Mouse (Mus musculus) spleen, adult 2 months (tissue): ENCODE measurements around the gene Grcc10. TPM values are rescaled to one million over a fixed set of nuclear protein-coding genes. Genes with fewer than 3 reads are reported as not detected.
A peak's percentile ranks its signal among the peaks of the same experiment; 100 is the strongest.

Source experiments
- DNase-seq, 2 experiments: peaks; one replicate each; pipeline versions ENCODE4 v3.0.0 to v3.0.0-alpha.2; 2012 to 2021; ENCODE audit warnings: low spot score in 2 of 2, low read depth in 1 of 2
- H3K27ac ChIP-seq: fragments of 200-500 bp; 2 replicates; pipeline ENCODE4 v1.5.1; 2012; ENCODE audit warnings: low read length, inconsistent platforms; ENCODE audit not compliant: insufficient read depth
- H3K27me3 ChIP-seq: fragments of 200-500 bp; 2 replicates; pipeline ENCODE4 v1.6.1; 2012; ENCODE audit warnings: mild to moderate bottlenecking, moderate library complexity, low read length, inconsistent platforms; ENCODE audit not compliant: control insufficient read depth, insufficient read depth
- H3K36me3 ChIP-seq: fragments of 200-500 bp; 2 replicates; pipeline ENCODE4 v1.6.1; 2012; ENCODE audit warnings: mild to moderate bottlenecking, low read length, inconsistent platforms; ENCODE audit not compliant: control insufficient read depth, insufficient read depth
- H3K4me1 ChIP-seq: fragments of 200-500 bp; 2 replicates; pipeline ENCODE4 v1.6.1; 2011; ENCODE audit warnings: inconsistent platforms; ENCODE audit not compliant: control insufficient read depth, insufficient read depth, insufficient read length
- H3K4me3 ChIP-seq: fragments of 200-500 bp; 2 replicates; pipeline ENCODE4 v1.5.1; 2011; ENCODE audit warnings: mild to moderate bottlenecking, inconsistent platforms; ENCODE audit not compliant: insufficient read depth, insufficient read length; ENCODE audit errors: extremely low read depth
- CTCF ChIP-seq: fragments of 200-500 bp; IDR thresholded peaks from 2 replicates; pipeline ENCODE4 v1.5.1; 2011; ENCODE audit warnings: mild to moderate bottlenecking, inconsistent platforms; ENCODE audit not compliant: insufficient read depth, insufficient read length, insufficient replicate concordance; ENCODE audit errors: extremely low read depth
- POLR2A ChIP-seq: fragments of 200-500 bp; IDR thresholded peaks from 2 replicates; pipeline ENCODE4 v1.6.1; 2011; ENCODE audit warnings: low read depth, low read length, inconsistent platforms
- WGBS: fragments of 180-500 bp; shearing (Covaris S2); methylation state at CpG from one replicate; pipeline ENCODE4 v1.1.7; 2018; 5-methylcytosine and 5-hydroxymethylcytosine counted together
- polyA plus RNA-seq: library from polyadenylated mRNA; depleted of rRNA; stranded (reverse); fragments of >200 nt; gene quantifications from 2 replicates; pipeline ENCODE4 v1.2.3, GENCODE M21; 2012

Gene Grcc10
- polyA plus RNA-seq, 1 experiment: 209 TPM

GRCm38 (mm10) chr6:124780917-124781316 is 39.7 kb upstream of the Grcc10 start:
- no peak for DNase-seq
- H3K4me1 ChIP-seq: peaks cover 12% of the 10 kb centered on the region; the same call in 1 of the 2 replicates
- WGBS: 77% methylated on average over 7 of the region's 7 CpGs
- no peaks in the 10 kb centered on the region for H3K27me3 ChIP-seq
- H3K4me3 ChIP-seq: no peak overlapping the region
- no peak overlapping the region for H3K27ac ChIP-seq
- no peak for TF ChIP-seq POLR2A
- TF ChIP-seq CTCF: no peak
- H3K36me3 ChIP-seq: no peaks in the 10 kb centered on the region

DNA sequence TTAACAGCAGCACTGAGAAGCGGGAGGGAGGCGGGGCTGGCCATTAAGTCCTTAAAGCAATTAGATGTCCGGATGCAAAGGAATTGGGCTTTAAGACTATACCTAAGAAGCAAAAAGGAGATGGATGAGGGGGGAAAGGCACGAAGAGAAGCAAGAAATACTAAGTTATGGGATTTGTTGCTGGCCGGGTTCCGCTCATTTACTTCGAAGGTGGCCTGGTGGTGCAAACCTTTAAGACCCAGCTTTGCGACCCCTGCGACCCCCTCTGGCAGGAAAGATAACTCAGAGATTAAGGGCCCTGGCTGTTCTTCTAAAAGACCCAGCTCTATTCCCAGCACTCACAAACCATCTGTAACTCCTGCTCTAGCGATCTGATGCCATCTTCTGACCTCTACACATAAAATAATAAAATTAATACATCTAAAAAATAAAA is 38.8 kb upstream of the Grcc10 start:
- peaks cover 12% of the 10 kb centered on the region; the same call in 1 of the 2 replicates for H3K4me1 ChIP-seq
- TF ChIP-seq CTCF: no peak
- no peak for TF ChIP-seq POLR2A
- H3K27ac ChIP-seq: no peak overlapping the region
- H3K4me3 ChIP-seq: peak overlapping the region; percentile 47; the same call in 1 of the 2 replicates
- WGBS: 24% methylated on average over 10 of the region's 10 CpGs
- no peaks in the 10 kb centered on the region for H3K27me3 ChIP-seq
- DNase-seq: no peak
- H3K36me3 ChIP-seq: no peaks in the 10 kb centered on the region

DNA sequence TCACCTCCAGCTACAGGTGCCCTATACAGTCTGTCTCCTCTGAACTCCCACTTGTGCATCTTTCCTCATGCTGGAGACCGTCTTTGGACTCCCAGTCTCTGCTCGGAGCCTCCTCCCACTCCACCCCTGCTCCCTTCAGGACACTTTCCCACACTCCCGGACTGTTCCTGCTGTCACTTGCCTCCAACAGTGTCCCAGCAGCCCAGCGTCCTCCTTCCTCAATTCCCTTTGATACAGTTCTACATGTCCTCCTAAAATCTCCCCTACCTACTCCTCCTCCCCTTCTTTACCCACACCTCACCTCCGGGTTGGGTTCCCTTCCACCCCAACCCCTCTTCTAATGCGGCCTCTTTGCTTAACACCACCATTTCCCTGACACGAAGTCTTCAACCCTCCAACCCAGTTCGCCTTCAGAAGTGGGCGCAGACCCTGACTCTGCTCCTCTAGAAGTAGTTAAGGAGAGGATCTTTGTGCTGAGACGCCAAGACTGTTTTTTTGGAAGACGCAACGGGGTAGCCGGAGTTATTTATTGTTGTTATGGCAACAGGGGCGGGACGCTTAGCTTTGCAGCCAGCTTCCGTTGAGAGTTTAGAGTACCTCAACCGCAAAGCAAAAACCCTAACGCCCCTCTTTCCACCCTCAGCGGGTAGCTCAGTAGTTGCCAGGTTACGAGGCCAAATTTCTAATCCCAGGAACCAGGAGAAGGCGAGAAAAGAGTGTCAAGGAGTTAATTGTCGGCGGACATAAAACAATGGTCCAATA is 38.2 kb upstream of the Grcc10 start, which contains the start of gene Lrrc23:
Gene Lrrc23 (minus strand): TSS at position 506 of the 762 bp plus-strand sequence.
- no peaks in the 10 kb centered on the region for H3K27me3 ChIP-seq
- H3K4me1 ChIP-seq: peaks cover 12% of the 10 kb centered on the region; the same call in 1 of the 2 replicates
- 6% methylated on average over 23 of the region's 23 CpGs for WGBS
- peak; percentile 51 to 64 for DNase-seq
- no peaks in the 10 kb centered on the region for H3K36me3 ChIP-seq
- no peak within 1 kb of the TSS for H3K27ac ChIP-seq
- no peak for TF ChIP-seq POLR2A
- no peak for TF ChIP-seq CTCF
- H3K4me3 ChIP-seq: peak within 1 kb of the TSS; percentile 47; the same call in 1 of the 2 replicates

DNA sequence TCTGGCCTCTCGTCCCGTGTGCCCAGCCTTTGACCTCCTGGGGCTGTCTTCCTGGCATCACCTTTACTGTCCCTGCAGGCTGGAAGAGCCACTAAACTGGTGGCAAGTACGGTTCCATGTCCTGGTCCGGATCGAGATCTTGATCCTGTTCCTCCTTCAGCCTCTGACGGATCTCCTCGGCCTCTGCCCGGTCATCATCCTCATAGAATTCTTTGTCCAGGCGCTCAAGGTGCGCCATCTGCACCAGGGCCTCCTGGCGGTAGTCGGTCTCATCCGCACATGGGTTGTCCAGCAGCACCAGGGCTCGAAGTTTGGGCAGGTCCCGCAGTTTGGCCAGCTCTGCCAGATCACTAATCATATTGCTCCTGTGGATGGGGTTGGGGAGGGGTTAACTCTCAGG is 29.3 kb upstream of the Grcc10 start:
- peaks cover 7% of the 10 kb centered on the region for H3K27me3 ChIP-seq
- no peak for DNase-seq
- no peak overlapping the region for H3K4me3 ChIP-seq
- H3K27ac ChIP-seq: no peak overlapping the region
- H3K4me1 ChIP-seq: peaks cover 9% of the 10 kb centered on the region; the same call in 1 of the 2 replicates
- 93% methylated on average over 15 of the region's 15 CpGs for WGBS
- TF ChIP-seq POLR2A (no peak), CTCF (no peak)
- H3K36me3 ChIP-seq: no peaks in the 10 kb centered on the region

DNA sequence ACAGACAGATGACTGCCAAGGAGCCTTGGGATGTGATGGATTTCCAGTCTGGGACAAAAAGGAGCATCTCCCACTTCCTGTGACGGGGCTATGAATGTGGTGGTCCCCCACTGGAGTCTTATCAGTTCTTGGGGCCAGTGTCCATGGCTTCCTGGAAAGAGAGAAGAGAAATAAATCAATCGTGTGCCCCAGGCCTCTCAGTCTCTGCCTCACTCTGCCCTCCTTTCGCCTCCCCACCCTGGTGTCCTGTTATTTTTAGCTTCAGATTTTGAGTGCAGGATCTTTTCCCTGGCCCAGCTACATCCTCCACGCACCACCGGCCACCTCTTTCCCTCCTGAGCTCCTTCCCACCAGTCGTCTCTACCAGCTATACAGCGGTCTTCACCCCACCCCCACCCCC is 28.8 kb upstream of the Grcc10 start:
- 64% methylated on average over 7 of the region's 7 CpGs for WGBS
- Histone ChIP-seq H3K27me3 (peaks cover 7% of the 10 kb centered on the region), H3K4me3 (no peak overlapping the region), H3K27ac (no peak overlapping the region), H3K36me3 (no peaks in the 10 kb centered on the region), H3K4me1 (peaks cover 9% of the 10 kb centered on the region; the same call in 1 of the 2 replicates)
- TF ChIP-seq CTCF: no peak
- TF ChIP-seq POLR2A: no peak
- no peak for DNase-seq

DNA sequence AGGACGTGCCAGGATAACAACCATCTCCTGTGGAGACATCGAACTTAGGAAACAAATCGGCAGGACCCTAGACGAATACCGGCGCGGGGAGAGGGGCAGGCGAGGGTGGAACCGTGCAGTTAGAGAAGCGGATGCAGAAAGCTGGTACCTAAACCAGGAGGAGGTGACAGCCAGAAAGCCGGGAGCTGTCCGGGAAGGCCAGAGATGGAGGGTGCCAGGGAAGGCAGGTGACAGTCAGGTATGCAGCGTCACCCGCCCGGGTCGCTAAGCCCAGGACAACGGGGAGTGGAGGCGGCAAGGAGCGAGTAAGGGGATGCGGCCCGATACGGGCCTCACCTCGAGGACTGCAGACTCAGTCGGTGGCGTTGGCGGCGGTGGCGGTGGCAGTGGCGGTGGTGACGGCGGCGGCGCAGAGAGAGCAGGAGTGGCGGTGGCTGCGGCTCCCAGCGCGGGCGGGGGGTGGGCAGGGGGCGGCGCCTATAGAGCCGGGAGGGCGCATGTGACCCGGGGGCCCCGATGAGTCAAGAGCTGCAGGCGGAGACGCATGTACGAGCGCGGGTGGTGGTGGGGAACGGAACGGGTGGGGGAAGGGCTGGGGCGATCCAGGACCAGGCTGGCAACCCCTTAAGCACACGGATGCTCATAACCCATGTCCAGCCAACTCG is 28.1 kb upstream of the Grcc10 start, which contains the start of gene Eno2:
Gene Eno2 (minus strand): TSS at position 573 of the 665 bp plus-strand sequence.
- WGBS: 1% methylated on average over 49 of the region's 54 CpGs
- Histone ChIP-seq H3K4me1 (peaks cover 9% of the 10 kb centered on the region; the same call in 1 of the 2 replicates), H3K4me3 (peak within 1 kb of the TSS; percentile 55), H3K36me3 (no peaks in the 10 kb centered on the region), H3K27ac (no peak within 1 kb of the TSS), H3K27me3 (peaks cover 7% of the 10 kb centered on the region)
- no peak for TF ChIP-seq POLR2A
- no peak for DNase-seq
